Mouse (Mus musculus) kidney, embryonic 16.5 days (tissue): ENCODE measurements around the gene Tra2b. TPM values are rescaled to one million over a fixed set of nuclear protein-coding genes. Genes with fewer than 3 reads are reported as not detected.
"Not testable (repeated sequence)": the region's sequence is repeated elsewhere in the genome, so short reads cannot be mapped to it uniquely, and the experiment has no call there.

Source experiments
- ATAC-seq: fragments of 200-750 bp; cut with Nextera tagmentation; 2 replicates; pipeline ENCODE4 v1.8.0; 2017; ENCODE audit warnings: moderate TSS enrichment; ENCODE audit not compliant: low FRiP score, low TSS enrichment
- H3K27ac ChIP-seq: fragments of 300-500 bp; sonication (generic); 2 replicates; pipeline ENCODE4 v1.5.1; 2014; ENCODE audit warnings: low read length
- H3K27me3 ChIP-seq: fragments of 300-500 bp; sonication (generic); 2 replicates; pipeline ENCODE4 v1.6.1; 2014; ENCODE audit warnings: low read length, control low read depth, mixed read lengths; ENCODE audit not compliant: insufficient read depth
- H3K36me3 ChIP-seq: fragments of 300-500 bp; sonication (generic); 2 replicates; pipeline ENCODE4 v1.6.1; 2014; ENCODE audit warnings: low read length, control low read depth, mixed read lengths; ENCODE audit not compliant: insufficient read depth
- H3K4me1 ChIP-seq: fragments of 300-500 bp; sonication (generic); 2 replicates; pipeline ENCODE4 v1.6.1; 2014; ENCODE audit warnings: low read length, control low read depth, mixed read lengths; ENCODE audit not compliant: insufficient read depth
- H3K4me2 ChIP-seq: fragments of 300-500 bp; sonication (generic); replicated peaks from 2 replicates; pipeline ENCODE4 v1.6.1; 2014; ENCODE audit warnings: low read depth, low read length
- H3K4me3 ChIP-seq: fragments of 300-500 bp; sonication (generic); 2 replicates; pipeline ENCODE4 v1.5.1; 2014; ENCODE audit warnings: mild to moderate bottlenecking, low read length
- H3K9ac ChIP-seq: fragments of 300-500 bp; sonication (generic); replicated peaks from 2 replicates; pipeline ENCODE4 v1.6.1; 2014; ENCODE audit warnings: low read length
- H3K9me3 ChIP-seq: fragments of 300-500 bp; sonication (generic); 2 replicates; pipeline ENCODE4 v1.6.1; 2016; ENCODE audit warnings: low read length, control low read depth
- WGBS: fragments of 180-500 bp; shearing (Covaris S2); extraction: QIAGEN DNeasy Blood & Tissue Kit; methylation state at CpG from one replicate; pipeline ENCODE4 v1.1.7; 2014; 5-methylcytosine and 5-hydroxymethylcytosine counted together
- polyA plus RNA-seq: library from polyadenylated mRNA; unstranded; fragments of >200 nt; fragmentation: Nextera tagmentation; extraction: Ambion mirVana; gene quantifications from 2 replicates; pipeline ENCODE4 v1.2.1, GENCODE M21; 2015

Gene Tra2b
- polyA plus RNA-seq, 1 experiment from 2014 or later, result 404 TPM

DNA sequence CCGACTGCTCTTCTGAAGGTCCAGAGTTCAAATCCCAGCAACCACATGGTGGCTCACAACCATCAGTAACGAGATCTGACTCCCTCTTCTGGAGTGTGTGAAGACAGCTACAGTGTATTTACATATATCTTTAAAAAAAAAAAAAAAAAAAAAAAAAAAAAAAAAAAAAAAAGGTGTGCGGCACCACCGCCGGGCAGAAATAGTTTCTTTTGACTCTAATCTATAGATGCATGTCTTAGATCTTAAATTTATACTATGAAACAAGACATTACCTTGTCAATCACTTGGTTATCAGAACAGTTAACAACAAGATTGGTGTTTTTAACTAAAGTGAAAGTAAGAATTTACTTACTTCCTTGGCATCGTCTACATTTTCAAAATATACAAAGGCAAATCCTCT, 13.6 kb downstream of the Tra2b start:
- WGBS, result 77% methylated on average over 6 of the region's 6 CpGs
- not testable (repeated sequence) for H3K4me3 ChIP-seq, H3K4me2 ChIP-seq, H3K9ac ChIP-seq, H3K27me3 ChIP-seq, ATAC-seq, H3K4me1 ChIP-seq, H3K27ac ChIP-seq, H3K9me3 ChIP-seq
- peaks cover 50% of the 10 kb centered on the region for H3K36me3 ChIP-seq

- Histone ChIP-seq H3K27ac (no peak overlapping the region), H3K27me3 (no peaks in the 10 kb centered on the region), H3K9me3 (no peaks in the 10 kb centered on the region), H3K4me1 (no peaks in the 10 kb centered on the region), H3K4me2 (no peak overlapping the region), H3K36me3 (peaks cover 51% of the 10 kb centered on the region), H3K9ac (no peak overlapping the region), H3K4me3 (no peak overlapping the region)
- WGBS, result 94% methylated on average over 5 of the region's 5 CpGs
- ATAC-seq, result no peak
These were observed 15.5 kb downstream of the Tra2b start for GRCm38 (mm10) chr16:22250307-22250706.

GRCm38 (mm10) chr16:22249754-22250153, 16.1 kb downstream of the Tra2b start:
- ATAC-seq, result no peak
- 92% methylated on average over 3 of the region's 3 CpGs for WGBS
- no peak overlapping the region for H3K9ac ChIP-seq
- H3K36me3 ChIP-seq, result peaks cover 56% of the 10 kb centered on the region
- H3K4me3 ChIP-seq, result no peak overlapping the region
- H3K27me3 ChIP-seq, result no peaks in the 10 kb centered on the region
- H3K27ac ChIP-seq, result no peak overlapping the region
- no peaks in the 10 kb centered on the region for H3K9me3 ChIP-seq
- H3K4me2 ChIP-seq, result no peak overlapping the region
- no peaks in the 10 kb centered on the region for H3K4me1 ChIP-seq

- no peak overlapping the region for H3K4me3 ChIP-seq
- no peaks in the 10 kb centered on the region for H3K27me3 ChIP-seq
- H3K9ac ChIP-seq, result no peak overlapping the region
- no peak for ATAC-seq
- no peak overlapping the region for H3K27ac ChIP-seq
- 98% methylated on average over 2 of the region's 2 CpGs for WGBS
- no peaks in the 10 kb centered on the region for H3K4me1 ChIP-seq
- H3K9me3 ChIP-seq, result no peaks in the 10 kb centered on the region
- H3K36me3 ChIP-seq, result peaks cover 47% of the 10 kb centered on the region
- H3K4me2 ChIP-seq, result no peak overlapping the region
These were observed 23.5 kb downstream of the Tra2b start for GRCm38 (mm10) chr16:22242239-22242866.

GRCm38 (mm10) chr16:22241376-22242238, 24.2 kb downstream of the Tra2b start:
- Histone ChIP-seq H3K9me3 (no peaks in the 10 kb centered on the region), H3K4me2 (no peak overlapping the region), H3K9ac (no peak overlapping the region), H3K36me3 (peaks cover 44% of the 10 kb centered on the region), H3K27me3 (no peaks in the 10 kb centered on the region), H3K4me3 (no peak overlapping the region), H3K27ac (no peak overlapping the region), H3K4me1 (no peaks in the 10 kb centered on the region)
- WGBS, result 80% methylated on average over 6 of the region's 6 CpGs
- 0 out of 2 replicates have a peak, but pooled peaks have one; percentile 9 for ATAC-seq

GRCm38 (mm10) chr16:22240856-22241255, 24.9 kb downstream of the Tra2b start:
- no peaks in the 10 kb centered on the region for H3K27me3 ChIP-seq
- H3K9ac ChIP-seq, result no peak overlapping the region
- ATAC-seq, result peak; percentile 31; the same call in 1 of the 2 replicates
- no peaks in the 10 kb centered on the region for H3K4me1 ChIP-seq
- peaks cover 44% of the 10 kb centered on the region for H3K36me3 ChIP-seq
- no peak overlapping the region for H3K4me3 ChIP-seq
- H3K27ac ChIP-seq, result no peak overlapping the region
- WGBS, result 84% methylated on average over 5 of the region's 5 CpGs
- no peaks in the 10 kb centered on the region for H3K9me3 ChIP-seq
- no peak overlapping the region for H3K4me2 ChIP-seq

- 90% methylated on average over 2 of the region's 2 CpGs for WGBS
- Histone ChIP-seq H3K4me2 (no peak overlapping the region), H3K27ac (no peak overlapping the region), H3K36me3 (peaks cover 39% of the 10 kb centered on the region), H3K4me3 (no peak overlapping the region), H3K9me3 (no peaks in the 10 kb centered on the region), H3K9ac (no peak overlapping the region), H3K27me3 (no peaks in the 10 kb centered on the region), H3K4me1 (no peaks in the 10 kb centered on the region)
- no peak for ATAC-seq
These were observed 25.8 kb downstream of the Tra2b start for GRCm38 (mm10) chr16:22239978-22240377.

DNA sequence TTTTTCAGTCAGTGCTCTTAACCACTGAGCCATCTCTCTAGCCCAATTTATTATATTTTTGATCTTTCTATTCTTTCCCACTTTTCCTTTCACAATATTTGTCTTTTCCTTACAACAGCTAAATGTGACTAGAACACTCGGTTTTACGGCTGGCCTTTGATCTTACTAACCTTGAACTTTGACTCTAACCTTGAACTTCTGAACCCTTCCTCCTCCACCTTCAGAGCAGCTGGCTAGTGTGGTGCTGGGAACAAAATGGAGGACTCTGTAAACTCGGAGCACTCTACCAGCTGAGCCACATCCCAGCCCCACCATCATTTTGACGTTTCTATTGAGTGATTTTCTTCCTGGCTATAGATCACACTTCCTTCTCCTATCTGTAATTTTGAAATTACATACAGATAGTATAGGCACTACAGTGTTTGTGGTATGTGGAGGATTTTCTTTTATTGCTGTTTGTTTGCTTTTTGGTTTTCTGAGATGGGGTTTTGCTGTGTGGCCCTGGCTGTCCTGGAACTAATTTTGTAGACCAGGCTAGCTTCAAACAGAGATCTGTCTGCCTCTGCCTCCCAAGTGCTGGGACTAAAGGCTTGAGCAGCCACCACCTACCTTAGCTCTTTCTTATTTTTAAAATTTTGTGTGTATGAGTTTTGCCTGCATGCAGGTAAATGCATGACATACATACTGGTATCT, 26.7 kb downstream of the Tra2b start:
- H3K27ac ChIP-seq, result no peak overlapping the region
- H3K4me2 ChIP-seq, result no peak overlapping the region
- no peak overlapping the region for H3K4me3 ChIP-seq
- 65% methylated on average over 4 of the region's 4 CpGs for WGBS
- H3K9me3 ChIP-seq, result no peaks in the 10 kb centered on the region
- no peak for ATAC-seq
- no peaks in the 10 kb centered on the region for H3K27me3 ChIP-seq
- H3K36me3 ChIP-seq, result peaks cover 30% of the 10 kb centered on the region
- H3K4me1 ChIP-seq, result no peaks in the 10 kb centered on the region
- no peak overlapping the region for H3K9ac ChIP-seq

- H3K4me2 ChIP-seq, H3K4me3 ChIP-seq, H3K9ac ChIP-seq, H3K9me3 ChIP-seq, ATAC-seq, H3K4me1 ChIP-seq, H3K27me3 ChIP-seq, H3K27ac ChIP-seq: not testable (repeated sequence)
- H3K36me3 ChIP-seq, result peaks cover 27% of the 10 kb centered on the region
- 91% methylated on average over 4 of the region's 4 CpGs for WGBS
These were observed 27.4 kb downstream of the Tra2b start for GRCm38 (mm10) chr16:22238402-22238801.
